Mouse (Mus musculus): Measurements from ENCODE around the gene Serpinb9b. TPM values are rescaled to one million over a fixed set of nuclear protein-coding genes. Genes with fewer than 3 reads are reported as not detected.

Gene Serpinb9b
- polyA plus RNA-seq, 1 experiment from 2014 or later: 4.9 TPM

- Histone ChIP-seq H3K4me3 (ENCODE audit: low read depth, low read length) (no peak overlapping the region), H3K9ac (ENCODE audit: low read length) (no peak overlapping the region), H3K9me3 (ENCODE audit: control insufficient read depth, low read length) (no peaks in the 10 kb centered on the region), H3K27ac (replicated peaks) (no peak overlapping the region), H3K27me3 (ENCODE audit: control insufficient read depth, insufficient read depth, low read length) (no peaks in the 10 kb centered on the region), H3K4me2 (replicated peaks; ENCODE audit: low read depth) (no peak overlapping the region), H3K36me3 (ENCODE audit: control insufficient read depth, insufficient read depth, low read length) (no peaks in the 10 kb centered on the region), H3K4me1 (replicated peaks; ENCODE audit: control insufficient read depth, insufficient read depth) (peaks cover 3% of the 10 kb centered on the region; the same call in 1 of the 2 replicates)
- TF ChIP-seq CTCF (IDR thresholded peaks at IDR 0.05; ENCODE audit: low read depth): no peak
- no peak for TF ChIP-seq EP300 (optimal IDR thresholded peaks at IDR 0.05)
- no peak for DNase-seq (ENCODE audit: low spot score)
- WGBS: 93% methylated on average over 5 of the region's 5 CpGs
- ATAC-seq (ENCODE audit: low FRiP score, low TSS enrichment): no peak
These were observed 25.9 kb upstream of the Serpinb9b start for GRCm38 (mm10) chr13:33001341-33001740.

- DNase-seq (ENCODE audit: low spot score) (no peak), ATAC-seq (ENCODE audit: low FRiP score, low TSS enrichment) (no peak)
- Histone ChIP-seq H3K4me3 (ENCODE audit: low read depth, low read length) (peak within 1 kb of the TSS; percentile 38), H3K36me3 (ENCODE audit: control insufficient read depth, insufficient read depth, low read length) (no peaks in the 10 kb centered on the region), H3K4me2 (replicated peaks; ENCODE audit: low read depth) (peak within 1 kb of the TSS; percentile 55), H3K9ac (ENCODE audit: low read length) (peak within 1 kb of the TSS; percentile 62), H3K27ac (replicated peaks) (peak within 1 kb of the TSS; percentile 88), H3K9me3 (ENCODE audit: control insufficient read depth, low read length) (no peaks in the 10 kb centered on the region), H3K4me1 (replicated peaks; ENCODE audit: control insufficient read depth, insufficient read depth) (peaks cover 3% of the 10 kb centered on the region; the same call in 1 of the 2 replicates), H3K27me3 (ENCODE audit: control insufficient read depth, insufficient read depth, low read length) (no peaks in the 10 kb centered on the region)
- WGBS: 95% methylated on average over 3 of the region's 3 CpGs
- no peak for TF ChIP-seq EP300 (optimal IDR thresholded peaks at IDR 0.05)
- no peak for TF ChIP-seq CTCF (IDR thresholded peaks at IDR 0.05; ENCODE audit: low read depth)
These were observed 24.3 kb upstream of the Serpinb9b start, which contains the start of gene Serpinb9 for GRCm38 (mm10) chr13:33002950-33003349. Gene Serpinb9, plus strand, starts transcription at chr13:33003250.

GRCm38 (mm10) chr13:33003523-33004413 is 23.4 kb upstream of the Serpinb9b start:
- Histone ChIP-seq H3K27me3 (ENCODE audit: control insufficient read depth, insufficient read depth, low read length) (no peaks in the 10 kb centered on the region), H3K4me3 (ENCODE audit: low read depth, low read length) (peak overlapping the region; percentile 38), H3K4me2 (replicated peaks; ENCODE audit: low read depth) (peak overlapping the region; percentile 55), H3K27ac (replicated peaks) (peak overlapping the region; percentile 88), H3K9ac (ENCODE audit: low read length) (peak overlapping the region; percentile 62), H3K9me3 (ENCODE audit: control insufficient read depth, low read length) (no peaks in the 10 kb centered on the region), H3K36me3 (ENCODE audit: control insufficient read depth, insufficient read depth, low read length) (no peaks in the 10 kb centered on the region), H3K4me1 (replicated peaks; ENCODE audit: control insufficient read depth, insufficient read depth) (peaks cover 3% of the 10 kb centered on the region; the same call in 1 of the 2 replicates)
- TF ChIP-seq EP300 (optimal IDR thresholded peaks at IDR 0.05): no peak
- no peak for TF ChIP-seq CTCF (IDR thresholded peaks at IDR 0.05; ENCODE audit: low read depth)
- no peak for DNase-seq (ENCODE audit: low spot score)
- peak; percentile 57 for ATAC-seq (ENCODE audit: low FRiP score, low TSS enrichment)
- WGBS: 34% methylated on average over 9 of the region's 9 CpGs

- peak overlapping the region; percentile 62 for H3K9ac ChIP-seq (ENCODE audit: low read length)
- WGBS: 9% methylated on average over 12 of the region's 12 CpGs
- peak; percentile 85 for DNase-seq (ENCODE audit: low spot score)
These were observed 22.7 kb upstream of the Serpinb9b start for GRCm38 (mm10) chr13:33004414-33005105.

GRCm38 (mm10) chr13:33005501-33006075 is 21.6 kb upstream of the Serpinb9b start:
- 47% methylated on average over 2 of the region's 2 CpGs for WGBS
- H3K27ac ChIP-seq (replicated peaks): no peak overlapping the region
- peaks cover 3% of the 10 kb centered on the region; the same call in 1 of the 2 replicates for H3K4me1 ChIP-seq (replicated peaks; ENCODE audit: control insufficient read depth, insufficient read depth)
- no peaks in the 10 kb centered on the region for H3K36me3 ChIP-seq (ENCODE audit: control insufficient read depth, insufficient read depth, low read length)
- H3K9me3 ChIP-seq (ENCODE audit: control insufficient read depth, low read length): no peaks in the 10 kb centered on the region
- H3K4me2 ChIP-seq (replicated peaks; ENCODE audit: low read depth): no peak overlapping the region
- no peak overlapping the region for H3K9ac ChIP-seq (ENCODE audit: low read length)
- no peak for DNase-seq (ENCODE audit: low spot score)
- H3K27me3 ChIP-seq (ENCODE audit: control insufficient read depth, insufficient read depth, low read length): no peaks in the 10 kb centered on the region
- ATAC-seq (ENCODE audit: low FRiP score, low TSS enrichment): 0 out of 2 replicates have a peak, but pooled peaks have one; percentile 13
- TF ChIP-seq EP300 (optimal IDR thresholded peaks at IDR 0.05): no peak
- TF ChIP-seq CTCF (IDR thresholded peaks at IDR 0.05; ENCODE audit: low read depth): no peak
- H3K4me3 ChIP-seq (ENCODE audit: low read depth, low read length): no peak overlapping the region; the same call in 1 of the 2 replicates

More at GRCm38 (mm10) chr13:33004414-33005105, 22.7 kb upstream of the Serpinb9b start:
- H3K4me1 ChIP-seq (replicated peaks; ENCODE audit: control insufficient read depth, insufficient read depth): peaks cover 3% of the 10 kb centered on the region; the same call in 1 of the 2 replicates
- TF ChIP-seq EP300 (optimal IDR thresholded peaks at IDR 0.05) (no peak), CTCF (IDR thresholded peaks at IDR 0.05; ENCODE audit: low read depth) (peak; percentile 87)
- peak overlapping the region; percentile 55 for H3K4me2 ChIP-seq (replicated peaks; ENCODE audit: low read depth)
- no peaks in the 10 kb centered on the region for H3K9me3 ChIP-seq (ENCODE audit: control insufficient read depth, low read length)
- no peaks in the 10 kb centered on the region for H3K36me3 ChIP-seq (ENCODE audit: control insufficient read depth, insufficient read depth, low read length)
- no peaks in the 10 kb centered on the region for H3K27me3 ChIP-seq (ENCODE audit: control insufficient read depth, insufficient read depth, low read length)
- peak overlapping the region; percentile 38 for H3K4me3 ChIP-seq (ENCODE audit: low read depth, low read length)
- H3K27ac ChIP-seq (replicated peaks): peak overlapping the region; percentile 88
- peak; percentile 94 for ATAC-seq (ENCODE audit: low FRiP score, low TSS enrichment)

Measured in stomach, postnatal 0 days (tissue).